Mouse (Mus musculus) mesoderm, embryonic 11.5 days (tissue): ENCODE measurements around the gene Ctps2.

Experiments
- DNase-seq: peaks from one replicate; pipeline ENCODE4 v3.0.0-alpha.2; 2012; ENCODE audit warnings: low read depth, low spot score

Gene Ctps2

DNA sequence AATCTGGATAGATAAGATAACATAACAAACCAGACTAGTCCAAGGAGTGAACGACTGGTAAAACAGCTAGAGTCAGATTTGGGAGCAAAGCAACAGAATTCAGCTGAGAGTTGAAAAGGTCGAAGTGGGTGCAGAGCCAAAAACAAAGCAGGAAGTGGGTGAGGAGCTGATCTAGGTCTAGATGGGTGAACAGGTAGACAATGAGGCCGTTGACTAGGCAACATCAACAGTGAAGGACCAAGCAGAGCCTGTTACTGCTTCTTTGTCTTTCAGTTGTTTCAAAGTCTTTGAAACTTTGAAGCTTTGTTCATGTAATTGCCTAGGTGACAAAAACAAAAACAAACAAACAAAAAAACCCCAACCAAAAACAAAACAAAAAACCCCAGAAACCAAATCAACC is 75.2 kb downstream of the Ctps2 start:
- no peak for DNase-seq

DNA sequence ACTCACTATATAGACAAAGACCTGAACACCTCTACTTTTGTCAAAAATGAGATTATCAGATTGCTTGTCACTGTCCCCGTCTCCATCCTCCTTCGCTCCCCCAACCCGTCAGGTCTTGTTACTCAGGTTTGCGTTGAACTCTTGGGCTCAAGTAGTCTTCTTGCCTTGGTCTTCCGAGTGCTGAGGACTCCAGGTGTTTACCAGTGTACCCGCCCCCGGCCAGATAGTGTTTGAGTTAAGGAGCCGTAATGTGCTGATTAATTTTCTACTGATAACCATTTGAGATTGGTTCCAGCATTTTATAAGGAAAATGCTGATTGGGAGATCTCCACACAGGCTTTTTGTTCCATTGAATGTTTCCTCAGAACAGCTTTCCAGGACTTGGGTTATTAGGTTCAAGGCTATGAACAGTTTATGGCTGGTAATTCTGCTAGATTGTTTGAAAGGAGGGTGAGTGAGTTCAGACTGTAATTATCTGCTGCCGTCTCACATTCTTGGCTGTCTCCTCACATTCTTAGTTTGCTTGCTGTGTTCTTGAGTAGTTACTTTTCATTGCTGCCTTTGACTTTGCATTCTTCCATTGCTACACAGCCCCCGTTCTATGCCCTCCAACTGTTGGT is 85.9 kb downstream of the Ctps2 start:
- DNase-seq, result no peak

DNA sequence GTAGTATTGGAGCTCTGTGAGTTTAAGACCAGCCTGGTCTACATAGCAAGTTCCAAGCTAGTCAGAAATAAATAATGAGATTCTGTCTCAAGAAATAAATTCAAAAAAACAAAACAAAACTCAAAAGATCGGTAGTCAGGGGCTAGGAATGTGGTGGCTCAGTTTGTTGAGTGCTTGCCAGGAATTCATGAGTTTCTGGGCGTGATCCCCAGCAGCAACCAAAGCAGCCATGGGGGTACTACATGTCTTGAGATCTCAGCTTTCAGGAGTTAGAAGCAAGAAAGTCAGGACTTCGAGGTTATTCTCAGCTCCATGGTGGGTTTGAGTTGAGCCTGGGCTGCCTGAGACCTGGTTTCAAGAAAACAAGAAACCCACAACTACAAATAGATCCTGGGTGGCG is 90.4 kb downstream of the Ctps2 start:
- DNase-seq, result no peak

DNA sequence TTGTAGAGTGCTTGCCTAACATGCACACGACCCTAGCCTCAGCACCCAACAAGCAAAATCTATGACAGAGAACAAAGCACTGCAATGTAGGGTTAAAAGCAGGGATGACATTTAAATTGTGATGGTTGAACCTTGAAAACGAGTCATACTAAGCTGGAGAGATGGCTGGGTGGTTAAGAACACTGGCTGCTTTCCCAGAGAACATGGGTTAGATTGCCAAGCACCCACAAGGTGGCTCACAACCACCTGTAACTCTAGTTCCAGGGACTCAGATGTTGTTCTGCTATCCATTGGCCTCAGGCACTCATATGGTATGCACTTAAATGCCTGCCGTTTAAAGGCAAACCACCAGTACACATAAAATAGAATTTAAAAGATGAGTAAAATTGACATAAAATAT is 91.1 kb downstream of the Ctps2 start:
- DNase-seq, result no peak

DNA sequence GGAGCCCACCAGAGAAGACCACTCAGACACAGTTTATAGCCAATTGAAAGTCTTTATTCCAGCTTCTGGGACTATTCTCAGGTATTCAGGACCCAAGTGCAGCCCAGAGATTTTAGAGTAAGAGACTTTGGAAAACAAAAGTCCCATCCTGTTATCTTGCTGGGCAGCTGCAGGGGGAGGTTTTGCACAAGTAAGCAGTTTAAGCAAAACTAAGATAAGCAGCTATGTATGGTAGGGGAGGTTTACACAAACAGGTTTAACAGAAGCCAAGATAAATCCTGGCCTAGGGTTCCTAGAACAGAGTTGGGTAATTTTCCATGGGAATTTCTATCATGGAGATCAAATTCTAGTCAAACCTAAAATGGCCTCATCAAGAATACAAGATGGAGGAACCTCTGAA is 126.8 kb downstream of the Ctps2 start:
- DNase-seq, result no peak

DNA sequence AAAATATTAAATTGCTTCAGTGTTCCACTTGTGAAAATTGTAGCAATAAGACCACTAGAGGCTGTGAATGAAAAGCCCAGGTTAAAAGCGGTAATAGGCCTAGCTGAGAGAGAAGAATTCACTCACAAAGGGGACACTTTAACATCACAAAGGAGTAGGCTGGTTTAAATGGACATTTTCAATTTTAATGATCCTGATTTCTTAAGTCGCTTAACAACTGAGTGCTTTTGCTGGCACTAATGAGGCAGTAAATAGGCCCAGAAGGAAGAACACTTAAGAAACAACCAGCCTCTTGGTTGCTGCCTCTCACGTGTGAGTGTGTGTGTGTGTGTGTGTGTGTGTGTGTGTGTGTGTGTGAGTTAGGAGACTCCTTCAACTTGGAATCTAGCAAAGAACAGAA is 137.7 kb downstream of the Ctps2 start:
- no peak for DNase-seq

DNA sequence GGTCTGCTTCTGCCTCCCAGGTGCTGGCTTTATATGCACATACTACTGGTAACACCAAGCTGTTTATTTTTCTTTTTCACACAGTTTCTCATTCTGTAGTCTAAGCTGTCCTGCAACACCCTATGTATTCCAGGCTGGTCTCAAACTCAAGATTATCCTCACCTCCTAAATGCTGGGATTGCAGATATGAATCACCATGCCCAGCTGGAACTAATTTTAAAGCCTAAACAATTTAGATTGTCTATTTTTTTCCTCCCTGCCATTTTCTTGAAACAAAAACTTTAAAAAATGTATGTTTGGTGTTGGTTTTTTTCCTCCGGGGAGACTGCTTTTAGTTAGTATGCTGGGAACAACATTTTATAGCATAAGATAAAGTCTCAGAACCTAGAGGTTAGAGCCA is 141.7 kb downstream of the Ctps2 start:
- no peak for DNase-seq

DNA sequence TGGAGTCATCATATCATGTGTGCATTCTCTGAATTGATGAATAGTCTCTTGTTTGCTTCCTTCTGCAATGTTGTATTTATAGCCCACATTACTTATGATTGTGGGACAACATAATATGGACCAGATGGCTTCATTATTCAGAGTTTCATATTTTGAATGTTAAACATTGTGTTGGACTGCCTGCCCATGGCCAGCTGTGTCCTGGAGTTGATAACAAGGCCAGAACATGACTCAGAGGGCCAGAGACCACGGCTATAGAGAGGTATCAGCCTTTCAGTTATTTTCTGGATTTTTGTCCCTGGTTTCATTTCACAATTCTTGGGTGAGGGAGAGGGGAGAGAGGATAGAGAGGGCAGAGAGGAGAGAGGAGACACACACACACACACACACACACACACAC is 162.9 kb downstream of the Ctps2 start:
- DNase-seq, result no peak
